Mouse (Mus musculus): ENCODE data around the gene Fsd1l. TPM values are rescaled to one million over a fixed set of nuclear protein-coding genes. Genes with fewer than 3 reads are reported as not detected.
A peak's percentile ranks its signal among the peaks of the same experiment; 100 is the strongest.
"Not testable (repeated sequence)": the region's sequence is repeated elsewhere in the genome, so short reads cannot be mapped to it uniquely, and the experiment has no call there.

Fsd1l gene
- polyA plus RNA-seq, 1 experiment from 2014 or later: 41.9 TPM

DNA sequence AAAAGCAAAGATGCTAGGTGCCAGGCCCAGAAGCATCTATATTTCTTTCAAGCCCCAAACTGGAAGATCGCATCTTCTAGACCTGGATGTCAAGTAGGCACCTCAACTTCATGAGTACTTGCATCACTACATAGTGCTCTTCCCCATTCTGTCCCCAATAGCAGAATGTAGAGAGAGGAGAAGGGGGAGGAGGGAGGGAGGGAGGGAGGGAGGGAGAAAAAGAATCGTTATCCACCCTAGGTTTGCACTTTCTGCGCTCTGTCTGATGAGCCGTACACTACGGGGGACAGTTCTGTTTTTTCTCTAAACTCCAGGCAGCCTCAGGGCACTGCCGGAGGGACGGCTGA lies 82.4 kb downstream of the Fsd1l start, which contains the start of gene Fktn:
Fktn (plus strand) TSS at position 295 of the 347 bp plus-strand sequence.
- H3K4me1 ChIP-seq: peaks cover 10% of the 10 kb centered on the region
- H3K27me3 ChIP-seq: no peaks in the 10 kb centered on the region
- peak within 1 kb of the TSS; percentile 82 for H3K9ac ChIP-seq (replicated peaks)
- ATAC-seq (ENCODE audit: low FRiP score, low read depth): peak; percentile 78
- H3K36me3 ChIP-seq: no peaks in the 10 kb centered on the region
- H3K4me3 ChIP-seq: peak within 1 kb of the TSS; percentile 82
- WGBS: 8% methylated on average over 7 of the region's 7 CpGs
- no peaks in the 10 kb centered on the region for H3K9me3 ChIP-seq
- peak within 1 kb of the TSS; percentile 90 for H3K27ac ChIP-seq (replicated peaks)
- H3K4me2 ChIP-seq (replicated peaks): peak within 1 kb of the TSS; percentile 93

- H3K9ac ChIP-seq (replicated peaks): peak overlapping the region; percentile 82
- no peaks in the 10 kb centered on the region for H3K9me3 ChIP-seq
- peaks cover 10% of the 10 kb centered on the region for H3K4me1 ChIP-seq
- peak overlapping the region; percentile 82 for H3K4me3 ChIP-seq
- ATAC-seq (ENCODE audit: low FRiP score, low read depth): peak; percentile 96
- 3% methylated on average over 58 of the region's 58 CpGs for WGBS
- H3K4me2 ChIP-seq (replicated peaks): peak overlapping the region; percentile 93
- no peaks in the 10 kb centered on the region for H3K27me3 ChIP-seq
- H3K36me3 ChIP-seq: no peaks in the 10 kb centered on the region
- peak overlapping the region; percentile 90 for H3K27ac ChIP-seq (replicated peaks)
Measured at GRCm38 (mm10) chr4:53714051-53714814, 83.0 kb downstream of the Fsd1l start.

GRCm38 (mm10) chr4:53715977-53716376 lies 84.7 kb downstream of the Fsd1l start:
- no peak overlapping the region for H3K4me3 ChIP-seq
- no peak for ATAC-seq (ENCODE audit: low FRiP score, low read depth)
- H3K36me3 ChIP-seq: peaks cover 2% of the 10 kb centered on the region; the same call in 1 of the 2 replicates
- H3K9ac ChIP-seq (replicated peaks): no peak overlapping the region
- H3K9me3 ChIP-seq: no peaks in the 10 kb centered on the region
- H3K4me1 ChIP-seq: peaks cover 10% of the 10 kb centered on the region
- H3K27me3 ChIP-seq: no peaks in the 10 kb centered on the region
- H3K4me2 ChIP-seq (replicated peaks): no peak overlapping the region
- H3K27ac ChIP-seq (replicated peaks): no peak overlapping the region

DNA sequence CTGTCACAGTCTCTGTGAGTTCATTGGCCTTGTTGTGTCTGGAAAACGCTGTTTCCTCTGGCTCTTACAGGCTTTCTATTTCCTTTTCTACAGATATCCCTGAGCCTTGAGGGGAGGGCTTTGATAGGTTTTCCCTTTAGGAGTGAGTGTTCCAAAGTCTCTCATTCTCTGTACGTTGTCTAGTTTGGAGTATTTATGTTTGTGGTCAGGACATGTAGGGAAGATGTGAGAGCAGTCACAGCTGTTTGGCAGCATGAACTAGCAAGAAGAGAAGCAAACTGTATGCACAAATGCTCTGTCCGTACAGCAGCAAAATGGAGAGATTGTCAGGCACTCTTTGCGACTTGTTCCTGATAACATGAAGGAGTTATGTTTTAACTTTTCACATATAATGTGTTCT lies 86.3 kb downstream of the Fsd1l start:
- no peak overlapping the region for H3K9ac ChIP-seq (replicated peaks)
- H3K27ac ChIP-seq (replicated peaks): no peak overlapping the region
- H3K9me3 ChIP-seq: no peaks in the 10 kb centered on the region
- peaks cover 10% of the 10 kb centered on the region for H3K4me1 ChIP-seq
- ATAC-seq (ENCODE audit: low FRiP score, low read depth): no peak
- 86% methylated on average over 4 of the region's 4 CpGs for WGBS
- H3K36me3 ChIP-seq: peaks cover 5% of the 10 kb centered on the region; the same call in 1 of the 2 replicates
- no peak overlapping the region for H3K4me2 ChIP-seq (replicated peaks)
- H3K27me3 ChIP-seq: no peaks in the 10 kb centered on the region
- H3K4me3 ChIP-seq: no peak overlapping the region

GRCm38 (mm10) chr4:53718261-53718660 lies 87.0 kb downstream of the Fsd1l start:
- Histone ChIP-seq H3K4me2 (replicated peaks) (no peak overlapping the region), H3K27ac (replicated peaks) (no peak overlapping the region), H3K36me3 (peaks cover 5% of the 10 kb centered on the region; the same call in 1 of the 2 replicates), H3K4me3 (no peak overlapping the region), H3K9me3 (no peaks in the 10 kb centered on the region), H3K4me1 (peaks cover 10% of the 10 kb centered on the region), H3K9ac (replicated peaks) (no peak overlapping the region), H3K27me3 (no peaks in the 10 kb centered on the region)
- ATAC-seq (ENCODE audit: low FRiP score, low read depth): no peak
- WGBS: 84% methylated on average over 5 of the region's 5 CpGs

DNA sequence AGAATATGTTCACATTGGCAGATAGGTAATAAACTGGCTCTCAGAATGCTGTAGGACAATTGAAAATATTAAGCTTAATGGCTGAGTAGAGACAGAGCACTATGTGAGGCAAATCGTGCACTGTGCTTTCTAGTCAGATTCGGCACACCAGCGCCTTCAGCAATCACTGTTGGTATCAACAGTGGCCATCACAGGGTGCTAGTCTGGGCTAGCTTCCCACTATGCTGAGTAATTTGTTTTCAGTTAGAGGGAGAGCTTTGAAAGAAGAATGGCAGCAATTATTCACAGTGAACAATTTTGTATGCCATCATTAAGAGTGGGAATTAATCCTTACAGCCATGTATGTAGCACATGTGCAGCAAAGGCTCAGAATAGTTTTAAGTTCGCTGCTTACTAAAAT lies 91.2 kb downstream of the Fsd1l start:
- no peaks in the 10 kb centered on the region for H3K4me1 ChIP-seq
- no peak for ATAC-seq (ENCODE audit: low FRiP score, low read depth)
- no peak overlapping the region for H3K4me2 ChIP-seq (replicated peaks)
- H3K9ac ChIP-seq (replicated peaks): no peak overlapping the region
- H3K4me3 ChIP-seq: no peak overlapping the region
- no peaks in the 10 kb centered on the region for H3K27me3 ChIP-seq
- 90% methylated on average over 4 of the region's 4 CpGs for WGBS
- H3K9me3 ChIP-seq: no peaks in the 10 kb centered on the region
- H3K36me3 ChIP-seq: peaks cover 30% of the 10 kb centered on the region
- no peak overlapping the region for H3K27ac ChIP-seq (replicated peaks)

GRCm38 (mm10) chr4:53726100-53726499 lies 94.8 kb downstream of the Fsd1l start:
- H3K27me3 ChIP-seq; ATAC-seq (ENCODE audit: low FRiP score, low read depth); H3K4me1 ChIP-seq; H3K27ac ChIP-seq (replicated peaks); H3K4me3 ChIP-seq; H3K9me3 ChIP-seq; H3K9ac ChIP-seq (replicated peaks); H3K4me2 ChIP-seq (replicated peaks): not testable (repeated sequence)
- peaks cover 49% of the 10 kb centered on the region for H3K36me3 ChIP-seq
- 89% methylated on average over 2 of the region's 2 CpGs for WGBS

DNA sequence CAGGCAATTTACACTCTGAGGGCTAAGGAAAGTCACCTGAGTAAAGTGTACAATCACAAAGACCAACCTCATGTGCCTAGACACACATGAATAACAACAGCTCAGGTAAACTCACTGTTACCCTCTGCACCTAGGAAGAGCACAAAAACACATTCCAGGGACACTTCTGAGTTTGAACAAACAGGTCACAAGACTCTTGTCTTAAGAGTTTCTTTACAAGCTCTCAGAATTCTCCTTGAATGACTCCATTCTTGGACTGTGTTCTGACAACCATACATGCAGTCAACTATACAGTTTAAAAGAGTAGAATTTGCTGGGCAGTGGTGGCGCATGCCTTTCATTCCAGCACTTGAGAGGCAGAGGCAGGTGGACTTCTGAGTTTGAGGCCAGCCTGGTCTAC lies 96.8 kb downstream of the Fsd1l start:
- Histone ChIP-seq H3K9me3 (no peaks in the 10 kb centered on the region), H3K27me3 (no peaks in the 10 kb centered on the region), H3K4me2 (replicated peaks) (no peak overlapping the region), H3K36me3 (peaks cover 62% of the 10 kb centered on the region), H3K27ac (replicated peaks) (no peak overlapping the region), H3K4me3 (no peak overlapping the region), H3K9ac (replicated peaks) (no peak overlapping the region), H3K4me1 (no peaks in the 10 kb centered on the region)
- WGBS: 100% methylated on average over 1 of the region's 1 CpGs
- no peak for ATAC-seq (ENCODE audit: low FRiP score, low read depth)

- no peaks in the 10 kb centered on the region for H3K4me1 ChIP-seq
- H3K4me2 ChIP-seq (replicated peaks): no peak overlapping the region
- 27% methylated on average over 6 of the region's 6 CpGs for WGBS
- H3K27me3 ChIP-seq: no peaks in the 10 kb centered on the region
- peaks cover 41% of the 10 kb centered on the region for H3K36me3 ChIP-seq
- H3K4me3 ChIP-seq: no peak overlapping the region
- no peaks in the 10 kb centered on the region for H3K9me3 ChIP-seq
- H3K9ac ChIP-seq (replicated peaks): no peak overlapping the region
- peak; percentile 80 for ATAC-seq (ENCODE audit: low FRiP score, low read depth)
- no peak overlapping the region for H3K27ac ChIP-seq (replicated peaks)
Measured at GRCm38 (mm10) chr4:53738956-53739616, 107.8 kb downstream of the Fsd1l start.

DNA sequence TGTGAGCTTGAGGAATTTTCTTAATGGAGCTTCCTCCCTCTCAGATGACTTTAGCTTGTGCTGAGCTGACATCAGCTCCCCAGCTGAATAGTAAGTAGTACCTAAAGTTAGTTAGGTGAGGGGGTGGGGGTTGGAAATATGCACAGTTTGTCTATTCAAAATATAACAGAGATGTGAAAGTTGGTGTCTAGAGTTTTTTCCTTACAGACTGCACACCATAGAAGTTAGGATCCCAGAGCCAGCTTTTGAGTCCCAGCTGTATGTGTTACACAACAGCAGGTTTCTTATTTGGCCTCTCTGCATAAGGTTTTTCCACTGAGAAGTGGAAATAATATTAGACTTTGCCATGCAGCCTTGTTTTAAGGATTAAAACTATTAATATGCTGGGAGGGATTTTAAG lies 118.6 kb downstream of the Fsd1l start:
- Histone ChIP-seq H3K36me3 (peaks cover 26% of the 10 kb centered on the region), H3K4me2 (replicated peaks) (no peak overlapping the region), H3K9ac (replicated peaks) (no peak overlapping the region), H3K27me3 (no peaks in the 10 kb centered on the region), H3K9me3 (no peaks in the 10 kb centered on the region), H3K4me1 (no peaks in the 10 kb centered on the region), H3K27ac (replicated peaks) (no peak overlapping the region), H3K4me3 (no peak overlapping the region)
- no peak for ATAC-seq (ENCODE audit: low FRiP score, low read depth)

DNA sequence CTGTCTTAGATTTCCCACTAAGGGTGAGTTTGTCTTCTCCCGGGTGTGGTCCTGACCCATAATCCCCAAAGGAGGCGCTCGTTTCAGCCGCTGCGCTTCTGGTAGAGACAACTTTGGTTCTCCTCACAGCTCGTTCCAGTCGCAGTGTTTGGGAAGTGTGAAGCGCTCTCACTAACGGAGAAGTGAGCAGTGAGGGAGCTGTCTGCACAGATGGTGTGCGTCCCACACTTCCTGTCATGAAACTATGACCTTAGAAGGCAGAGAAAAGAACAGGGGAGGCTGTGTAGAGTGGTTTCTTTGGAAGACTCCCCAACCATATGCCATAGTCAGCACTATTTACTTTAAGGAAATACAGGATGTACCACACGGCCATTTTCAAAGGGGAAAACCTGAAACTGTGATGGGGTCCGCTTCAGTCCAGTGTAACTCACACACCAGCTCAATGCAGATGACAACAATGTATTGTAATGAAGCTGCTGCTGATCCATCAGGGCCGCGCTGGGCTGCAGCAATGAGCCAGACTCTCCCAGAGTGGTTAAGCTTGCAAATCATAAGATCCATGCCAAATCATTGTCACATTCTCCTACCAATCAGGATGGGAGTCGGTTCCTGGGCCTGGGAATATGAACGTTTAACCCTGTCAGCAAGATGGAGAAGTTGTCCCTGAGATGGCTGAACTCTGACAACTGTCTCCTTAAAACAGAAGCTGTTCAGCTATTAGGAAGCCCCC lies 119.3 kb downstream of the Fsd1l start:
- Histone ChIP-seq H3K9me3 (no peaks in the 10 kb centered on the region), H3K27me3 (no peaks in the 10 kb centered on the region), H3K4me2 (replicated peaks) (no peak overlapping the region), H3K4me1 (no peaks in the 10 kb centered on the region), H3K36me3 (peaks cover 31% of the 10 kb centered on the region), H3K4me3 (no peak overlapping the region), H3K9ac (replicated peaks) (no peak overlapping the region), H3K27ac (replicated peaks) (0 out of 2 replicates have a peak overlapping the region, but pooled peaks have one; percentile 6)
- ATAC-seq (ENCODE audit: low FRiP score, low read depth): no peak
- 85% methylated on average over 16 of the region's 16 CpGs for WGBS

All from midbrain, embryonic 12.5 days (tissue).